Mouse (Mus musculus): ENCODE measurements around the gene Cpsf2. TPM values are rescaled to one million over a fixed set of nuclear protein-coding genes. Genes with fewer than 3 reads are reported as not detected.

Cpsf2 gene
- total and polyA plus RNA-seq, 3 experiments, result 32.7 to 42.0 (median 34.6) TPM

- Histone ChIP-seq H3K9ac (ENCODE audit: insufficient read depth, low read depth) (no peak overlapping the region), H3K27ac (ENCODE audit: insufficient read depth, low read depth) (no peak overlapping the region), H3K4me3 (replicated peaks in 1 of 3; ENCODE audit: low read depth in 2 of 3, low read length in 2 of 3, poor library complexity in 1 of 3) (no peak overlapping the region), H3K79me2 (replicated peaks; ENCODE audit: control insufficient read depth, extremely low read depth, insufficient read depth, poor library complexity, severe bottlenecking) (no peaks in the 10 kb centered on the region), H3K36me3 (replicated peaks in 1 of 2; ENCODE audit: control insufficient read depth in 1 of 2, insufficient read depth in 1 of 2, low read length in 1 of 2) (peaks cover 70 to 86% of the 10 kb centered on the region in 2 experiments), H3K9me3 (replicated peaks; ENCODE audit: low read length) (no peaks in the 10 kb centered on the region), H3K27me3 (replicated peaks) (no peaks in the 10 kb centered on the region), H3K4me2 (ENCODE audit: insufficient read depth, low read depth, poor library complexity, severe bottlenecking) (no peak overlapping the region), H3K4me1 (ENCODE audit: control insufficient read depth in 1 of 2, insufficient read depth in 2 of 2) (peaks cover 0 to 14% of the 10 kb centered on the region in 2 experiments; a peak in 2 of 4 replicates)
- in situ Hi-C loops (cut with MboI; ENCODE audit: low pct_ligation_motif_present, low pct_unique_long_range_greater_than_20kb, low sequenced_read_pairs) (no loop called here), dilution Hi-C loops (cut with MboI; ENCODE audit: extremely low pct_ligation_motif_present, extremely low pct_unique_long_range_greater_than_20kb, low sequenced_read_pairs) (no loop called here)
- DNase-seq (ENCODE audit: extremely low read depth), result no peak
- TF ChIP-seq EP300 (IDR thresholded peaks at IDR 0.05; ENCODE audit: low read length), result no peak
Observed at GRCm38 (mm10) chr12:101998929-101999328, 23.1 kb downstream of the Cpsf2 start.

- Histone ChIP-seq H3K27me3 (replicated peaks) (no peaks in the 10 kb centered on the region), H3K36me3 (replicated peaks in 1 of 2; ENCODE audit: control insufficient read depth in 1 of 2, insufficient read depth in 1 of 2, low read length in 1 of 2) (peaks cover 72 to 92% of the 10 kb centered on the region in 2 experiments), H3K4me3 (replicated peaks in 1 of 3; ENCODE audit: low read depth in 2 of 3, low read length in 2 of 3, poor library complexity in 1 of 3) (no peak overlapping the region), H3K9me3 (replicated peaks; ENCODE audit: low read length) (no peaks in the 10 kb centered on the region), H3K4me2 (ENCODE audit: insufficient read depth, low read depth, poor library complexity, severe bottlenecking) (no peak overlapping the region), H3K9ac (ENCODE audit: insufficient read depth, low read depth) (no peak overlapping the region), H3K79me2 (replicated peaks; ENCODE audit: control insufficient read depth, extremely low read depth, insufficient read depth, poor library complexity, severe bottlenecking) (no peaks in the 10 kb centered on the region), H3K27ac (ENCODE audit: insufficient read depth, low read depth) (no peak overlapping the region), H3K4me1 (ENCODE audit: control insufficient read depth in 1 of 2, insufficient read depth in 2 of 2) (no peaks in the 10 kb centered on the region)
- TF ChIP-seq SIN3A (IDR thresholded peaks at IDR 0.05; ENCODE audit: low read length) (no peak), HCFC1 (IDR thresholded peaks at IDR 0.05; ENCODE audit: low read depth, low read length) (no peak), MAFK (IDR thresholded peaks at IDR 0.05; ENCODE audit: insufficient replicate concordance, low read length) (no peak), ZNF384 (IDR thresholded peaks at IDR 0.05; ENCODE audit: low read depth, low read length) (no peak), RCOR1 (conservative IDR thresholded peaks at IDR 0.05; ENCODE audit: low read depth, low read length) (no peak), E2F4 (IDR thresholded peaks at IDR 0.05; ENCODE audit: insufficient replicate concordance, low read depth, low read length) (no peak)
- in situ Hi-C loops (cut with MboI; ENCODE audit: low pct_ligation_motif_present, low pct_unique_long_range_greater_than_20kb, low sequenced_read_pairs) (no loop called here), dilution Hi-C loops (cut with MboI; ENCODE audit: extremely low pct_ligation_motif_present, extremely low pct_unique_long_range_greater_than_20kb, low sequenced_read_pairs) (no loop called here)
- DNase-seq (ENCODE audit: extremely low read depth), result no peak
Observed at GRCm38 (mm10) chr12:102000785-102001184, 25.0 kb downstream of the Cpsf2 start.

- dilution Hi-C loops (cut with MboI; ENCODE audit: extremely low pct_ligation_motif_present, extremely low pct_unique_long_range_greater_than_20kb, low sequenced_read_pairs), result no loop called here
- H3K36me3 ChIP-seq (replicated peaks in 1 of 2; ENCODE audit: control insufficient read depth in 1 of 2, insufficient read depth in 1 of 2, low read length in 1 of 2), result peaks cover 18 to 50% of the 10 kb centered on the region in 2 experiments
Observed at GRCm38 (mm10) chr12:102008111-102008977, 32.6 kb downstream of the Cpsf2 start.

More at GRCm38 (mm10) chr12:102008111-102008977, 32.6 kb downstream of the Cpsf2 start:
- no peaks in the 10 kb centered on the region for H3K9me3 ChIP-seq (replicated peaks; ENCODE audit: low read length)
- no peaks in the 10 kb centered on the region for H3K4me1 ChIP-seq (ENCODE audit: control insufficient read depth in 1 of 2, insufficient read depth in 2 of 2)
- no peak for DNase-seq (ENCODE audit: extremely low read depth)
- no peaks in the 10 kb centered on the region for H3K27me3 ChIP-seq (replicated peaks)
- in situ Hi-C loops (cut with MboI; ENCODE audit: low pct_ligation_motif_present, low pct_unique_long_range_greater_than_20kb, low sequenced_read_pairs), result no loop called here
- TF ChIP-seq CHD1 (IDR thresholded peaks at IDR 0.05; ENCODE audit: low read depth, low read length), result no peak
- no peak for TF ChIP-seq MXI1 (IDR thresholded peaks at IDR 0.05; ENCODE audit: low read depth, low read length)
- TF ChIP-seq CTCF (conservative IDR thresholded peaks at IDR 0.05 in 1 of 2, IDR thresholded peaks at IDR 0.05 in 1 of 2; ENCODE audit: low read depth in 2 of 2, low read length in 2 of 2), result no peak
- TF ChIP-seq UBTF (IDR thresholded peaks at IDR 0.05; ENCODE audit: low read depth, low read length), result no peak
- TF ChIP-seq ELF1 (IDR thresholded peaks at IDR 0.05; ENCODE audit: low read depth, low read length), result no peak
- TF ChIP-seq NELFE (IDR thresholded peaks at IDR 0.05; ENCODE audit: low read depth, low read length), result no peak
- TF ChIP-seq PAX5 (IDR thresholded peaks at IDR 0.05; ENCODE audit: low read length), result no peak
- TF ChIP-seq ZMIZ1 (IDR thresholded peaks at IDR 0.05; ENCODE audit: low read depth, low read length), result no peak
- no peak for TF ChIP-seq ZC3H11A (IDR thresholded peaks at IDR 0.05; ENCODE audit: low read depth, low read length)
- no peak for TF ChIP-seq NRF1 (IDR thresholded peaks at IDR 0.05; ENCODE audit: low read depth, low read length)
- no peak for TF ChIP-seq E2F4 (IDR thresholded peaks at IDR 0.05; ENCODE audit: insufficient replicate concordance, low read depth, low read length)
- TF ChIP-seq ETS1 (conservative IDR thresholded peaks at IDR 0.05; ENCODE audit: low read depth, low read length), result no peak
- TF ChIP-seq JUN (IDR thresholded peaks at IDR 0.05; ENCODE audit: insufficient read depth, low read depth, low read length), result no peak
- no peak for TF ChIP-seq USF1 (IDR thresholded peaks at IDR 0.05; ENCODE audit: low read depth, low read length)
- no peak for TF ChIP-seq RCOR1 (conservative IDR thresholded peaks at IDR 0.05; ENCODE audit: low read depth, low read length)
- TF ChIP-seq RAD21 (IDR thresholded peaks at IDR 0.05; ENCODE audit: low read depth, low read length), result no peak
- TF ChIP-seq ZKSCAN1 (IDR thresholded peaks at IDR 0.05; ENCODE audit: borderline replicate concordance, low read depth, low read length), result no peak
- TF ChIP-seq CHD2 (IDR thresholded peaks at IDR 0.05; ENCODE audit: low read length), result no peak
- TF ChIP-seq MYC (IDR thresholded peaks at IDR 0.05; ENCODE audit: low read depth, low read length), result no peak
- TF ChIP-seq BHLHE40 (IDR thresholded peaks at IDR 0.05; ENCODE audit: low read depth, low read length), result no peak
- H3K27ac ChIP-seq (ENCODE audit: insufficient read depth, low read depth), result no peak overlapping the region
- H3K79me2 ChIP-seq (replicated peaks; ENCODE audit: control insufficient read depth, extremely low read depth, insufficient read depth, poor library complexity, severe bottlenecking), result no peaks in the 10 kb centered on the region
- H3K4me2 ChIP-seq (ENCODE audit: insufficient read depth, low read depth, poor library complexity, severe bottlenecking), result no peak overlapping the region
- H3K4me3 ChIP-seq (replicated peaks in 1 of 3; ENCODE audit: low read depth in 2 of 3, low read length in 2 of 3, poor library complexity in 1 of 3), result no peak overlapping the region
- no peak overlapping the region for H3K9ac ChIP-seq (ENCODE audit: insufficient read depth, low read depth)
